Mouse (Mus musculus): ENCODE results near the gene Itgb6. TPM values are rescaled to one million over a fixed set of nuclear protein-coding genes. Genes with fewer than 3 reads are reported as not detected.

Gene Itgb6
- polyA plus RNA-seq (2015; fragmentation: Nextera tagmentation; extraction: Ambion mirVana): 10.0 and 12.4 TPM in 2 replicates

GRCm38 (mm10) chr2:60722514-60722913 lies at the start of gene Itgb6:
Gene Itgb6, minus strand, starts transcription at chr2:60722643.
- Histone ChIP-seq H3K27me3 (ENCODE audit: control insufficient read depth, insufficient read depth, low read depth, low read length) (no peaks in the 10 kb centered on the region), H3K4me3 (ENCODE audit: low read length) (no peak within 1 kb of the TSS), H3K36me3 (ENCODE audit: control insufficient read depth, insufficient read depth, low read length) (no peaks in the 10 kb centered on the region), H3K4me1 (replicated peaks; ENCODE audit: control insufficient read depth, insufficient read depth, low read length) (peaks cover 11% of the 10 kb centered on the region; the same call in 1 of the 2 replicates), H3K27ac (ENCODE audit: low read length) (no peak within 1 kb of the TSS), H3K4me2 (ENCODE audit: low read depth, low read length) (no peak within 1 kb of the TSS), H3K9me3 (ENCODE audit: control insufficient read depth, low read length) (no peaks in the 10 kb centered on the region), H3K9ac (ENCODE audit: low read length) (no peak within 1 kb of the TSS)
- WGBS: 55% methylated on average over 14 of the region's 14 CpGs
- ATAC-seq (ENCODE audit: low read depth): peak; percentile 27; the same call in 1 of the 2 replicates

GRCm38 (mm10) chr2:60766420-60766819 lies 44.0 kb upstream of the Itgb6 start:
- Histone ChIP-seq H3K4me3 (ENCODE audit: low read length) (no peak overlapping the region), H3K9me3 (ENCODE audit: control insufficient read depth, low read length) (no peaks in the 10 kb centered on the region; the same call in 1 of the 2 replicates), H3K9ac (ENCODE audit: low read length) (no peak overlapping the region), H3K27me3 (ENCODE audit: control insufficient read depth, insufficient read depth, low read depth, low read length) (no peaks in the 10 kb centered on the region), H3K36me3 (ENCODE audit: control insufficient read depth, insufficient read depth, low read length) (peaks cover 38% of the 10 kb centered on the region), H3K4me1 (replicated peaks; ENCODE audit: control insufficient read depth, insufficient read depth, low read length) (peaks cover 10% of the 10 kb centered on the region; the same call in 1 of the 2 replicates), H3K4me2 (ENCODE audit: low read depth, low read length) (no peak overlapping the region), H3K27ac (ENCODE audit: low read length) (peak overlapping the region; percentile 74)
- WGBS: 46% methylated on average over 8 of the region's 8 CpGs
- peak; percentile 85 for ATAC-seq (ENCODE audit: low read depth)

- Histone ChIP-seq H3K9ac (ENCODE audit: low read length) (no peak overlapping the region), H3K4me2 (ENCODE audit: low read depth, low read length) (no peak overlapping the region), H3K27ac (ENCODE audit: low read length) (no peak overlapping the region), H3K4me1 (replicated peaks; ENCODE audit: control insufficient read depth, insufficient read depth, low read length) (0 out of 2 replicates have a peak, but pooled peaks cover 3% of the 10 kb centered on the region), H3K36me3 (ENCODE audit: control insufficient read depth, insufficient read depth, low read length) (peaks cover 40% of the 10 kb centered on the region), H3K27me3 (ENCODE audit: control insufficient read depth, insufficient read depth, low read depth, low read length) (no peaks in the 10 kb centered on the region), H3K4me3 (ENCODE audit: low read length) (no peak overlapping the region), H3K9me3 (ENCODE audit: control insufficient read depth, low read length) (no peaks in the 10 kb centered on the region)
- no peak for ATAC-seq (ENCODE audit: low read depth)
- WGBS: 88% methylated on average over 9 of the region's 9 CpGs
These were observed 33.8 kb upstream of the Itgb6 start for GRCm38 (mm10) chr2:60756218-60756617.

- Histone ChIP-seq H3K4me2 (ENCODE audit: low read depth, low read length) (no peak overlapping the region), H3K27me3 (ENCODE audit: control insufficient read depth, insufficient read depth, low read depth, low read length) (no peaks in the 10 kb centered on the region), H3K36me3 (ENCODE audit: control insufficient read depth, insufficient read depth, low read length) (peaks cover 37% of the 10 kb centered on the region), H3K4me1 (replicated peaks; ENCODE audit: control insufficient read depth, insufficient read depth, low read length) (0 out of 2 replicates have a peak, but pooled peaks cover 3% of the 10 kb centered on the region), H3K4me3 (ENCODE audit: low read length) (no peak overlapping the region), H3K9me3 (ENCODE audit: control insufficient read depth, low read length) (no peaks in the 10 kb centered on the region), H3K9ac (ENCODE audit: low read length) (no peak overlapping the region), H3K27ac (ENCODE audit: low read length) (peak overlapping the region; percentile 46; the same call in 1 of the 2 replicates)
- peak; percentile 38; the same call in 1 of the 2 replicates for ATAC-seq (ENCODE audit: low read depth)
- WGBS: 90% methylated on average over 7 of the region's 7 CpGs
These were observed 32.7 kb upstream of the Itgb6 start for GRCm38 (mm10) chr2:60755101-60755500.

- Histone ChIP-seq H3K27me3 (ENCODE audit: control insufficient read depth, insufficient read depth, low read depth, low read length) (no peaks in the 10 kb centered on the region), H3K27ac (ENCODE audit: low read length) (no peak overlapping the region), H3K4me1 (replicated peaks; ENCODE audit: control insufficient read depth, insufficient read depth, low read length) (peaks cover 15% of the 10 kb centered on the region), H3K4me3 (ENCODE audit: low read length) (no peak overlapping the region), H3K9me3 (ENCODE audit: control insufficient read depth, low read length) (no peaks in the 10 kb centered on the region), H3K4me2 (ENCODE audit: low read depth, low read length) (no peak overlapping the region), H3K9ac (ENCODE audit: low read length) (no peak overlapping the region), H3K36me3 (ENCODE audit: control insufficient read depth, insufficient read depth, low read length) (peaks cover 25% of the 10 kb centered on the region)
- 91% methylated on average over 9 of the region's 9 CpGs for WGBS
- ATAC-seq (ENCODE audit: low read depth): no peak
These were observed 28.8 kb upstream of the Itgb6 start for GRCm38 (mm10) chr2:60751274-60751673.

GRCm38 (mm10) chr2:60750591-60750990 lies 28.1 kb upstream of the Itgb6 start:
- 85% methylated on average over 3 of the region's 3 CpGs for WGBS
- Histone ChIP-seq H3K4me3 (ENCODE audit: low read length) (no peak overlapping the region), H3K9ac (ENCODE audit: low read length) (no peak overlapping the region), H3K36me3 (ENCODE audit: control insufficient read depth, insufficient read depth, low read length) (peaks cover 18% of the 10 kb centered on the region), H3K4me1 (replicated peaks; ENCODE audit: control insufficient read depth, insufficient read depth, low read length) (peaks cover 19% of the 10 kb centered on the region), H3K27me3 (ENCODE audit: control insufficient read depth, insufficient read depth, low read depth, low read length) (no peaks in the 10 kb centered on the region), H3K4me2 (ENCODE audit: low read depth, low read length) (no peak overlapping the region), H3K27ac (ENCODE audit: low read length) (no peak overlapping the region), H3K9me3 (ENCODE audit: control insufficient read depth, low read length) (no peaks in the 10 kb centered on the region)
- no peak for ATAC-seq (ENCODE audit: low read depth)

- no peak overlapping the region for H3K9ac ChIP-seq (ENCODE audit: low read length)
- H3K4me1 ChIP-seq (replicated peaks; ENCODE audit: control insufficient read depth, insufficient read depth, low read length): peaks cover 22% of the 10 kb centered on the region
- WGBS: 82% methylated on average over 1 of the region's 1 CpGs
- H3K27ac ChIP-seq (ENCODE audit: low read length): no peak overlapping the region
- H3K27me3 ChIP-seq (ENCODE audit: control insufficient read depth, insufficient read depth, low read depth, low read length): no peaks in the 10 kb centered on the region
- ATAC-seq (ENCODE audit: low read depth): no peak
- H3K4me3 ChIP-seq (ENCODE audit: low read length): no peak overlapping the region
- no peak overlapping the region for H3K4me2 ChIP-seq (ENCODE audit: low read depth, low read length)
- H3K9me3 ChIP-seq (ENCODE audit: control insufficient read depth, low read length): no peaks in the 10 kb centered on the region
- H3K36me3 ChIP-seq (ENCODE audit: control insufficient read depth, insufficient read depth, low read length): peaks cover 12% of the 10 kb centered on the region
These were observed 26.1 kb upstream of the Itgb6 start for GRCm38 (mm10) chr2:60748585-60748984.

- H3K36me3 ChIP-seq (ENCODE audit: control insufficient read depth, insufficient read depth, low read length): peaks cover 7% of the 10 kb centered on the region
- 32% methylated on average over 3 of the region's 3 CpGs for WGBS
- peak; percentile 77 for ATAC-seq (ENCODE audit: low read depth)
- H3K4me1 ChIP-seq (replicated peaks; ENCODE audit: control insufficient read depth, insufficient read depth, low read length): peaks cover 22% of the 10 kb centered on the region
- H3K9me3 ChIP-seq (ENCODE audit: control insufficient read depth, low read length): no peaks in the 10 kb centered on the region
- H3K9ac ChIP-seq (ENCODE audit: low read length): no peak overlapping the region
- H3K4me2 ChIP-seq (ENCODE audit: low read depth, low read length): no peak overlapping the region
- H3K4me3 ChIP-seq (ENCODE audit: low read length): no peak overlapping the region
- peak overlapping the region; percentile 37; the same call in 1 of the 2 replicates for H3K27ac ChIP-seq (ENCODE audit: low read length)
- H3K27me3 ChIP-seq (ENCODE audit: control insufficient read depth, insufficient read depth, low read depth, low read length): no peaks in the 10 kb centered on the region
These were observed 25.1 kb upstream of the Itgb6 start for GRCm38 (mm10) chr2:60747590-60747989.

- WGBS: 54% methylated on average over 3 of the region's 3 CpGs
- no peak overlapping the region for H3K27ac ChIP-seq (ENCODE audit: low read length)
These were observed 22.2 kb upstream of the Itgb6 start for GRCm38 (mm10) chr2:60744674-60745073.

More at GRCm38 (mm10) chr2:60744674-60745073, 22.2 kb upstream of the Itgb6 start:
- Histone ChIP-seq H3K27me3 (ENCODE audit: control insufficient read depth, insufficient read depth, low read depth, low read length) (no peaks in the 10 kb centered on the region), H3K9me3 (ENCODE audit: control insufficient read depth, low read length) (no peaks in the 10 kb centered on the region), H3K9ac (ENCODE audit: low read length) (no peak overlapping the region), H3K4me1 (replicated peaks; ENCODE audit: control insufficient read depth, insufficient read depth, low read length) (peaks cover 25% of the 10 kb centered on the region), H3K4me2 (ENCODE audit: low read depth, low read length) (no peak overlapping the region), H3K4me3 (ENCODE audit: low read length) (no peak overlapping the region), H3K36me3 (ENCODE audit: control insufficient read depth, insufficient read depth, low read length) (peaks cover 7% of the 10 kb centered on the region)
- ATAC-seq (ENCODE audit: low read depth): no peak

Measured in lung, embryonic 16.5 days (tissue).